Mouse (Mus musculus): ENCODE measurements around the gene Ten1. TPM values are rescaled to one million over a fixed set of nuclear protein-coding genes. Genes with fewer than 3 reads are reported as not detected.
A peak's percentile ranks its signal among the peaks of the same experiment; 100 is the strongest.

Gene Ten1
- total RNA-seq (2021), result 10 to 100 TPM; 22.2 to 27.0 TPM
- long read RNA-seq, experiment 1, transcript Ten1-201 (4 exons, 902 nt), result major isoform, 19 of 19 reads
- long read RNA-seq, experiment 1, partial matches to known transcripts, result 0 of 19 reads
- long read RNA-seq, experiment 1, other reads (novel, unspliced or antisense), result 0 of 19 reads
- long read RNA-seq, experiment 2, transcript Ten1-201 (4 exons, 902 nt), result major isoform, 12 of 12 reads
- long read RNA-seq, experiment 2, partial matches to known transcripts, result 0 of 12 reads
- long read RNA-seq, experiment 2, other reads (novel, unspliced or antisense), result 0 of 12 reads

DNA sequence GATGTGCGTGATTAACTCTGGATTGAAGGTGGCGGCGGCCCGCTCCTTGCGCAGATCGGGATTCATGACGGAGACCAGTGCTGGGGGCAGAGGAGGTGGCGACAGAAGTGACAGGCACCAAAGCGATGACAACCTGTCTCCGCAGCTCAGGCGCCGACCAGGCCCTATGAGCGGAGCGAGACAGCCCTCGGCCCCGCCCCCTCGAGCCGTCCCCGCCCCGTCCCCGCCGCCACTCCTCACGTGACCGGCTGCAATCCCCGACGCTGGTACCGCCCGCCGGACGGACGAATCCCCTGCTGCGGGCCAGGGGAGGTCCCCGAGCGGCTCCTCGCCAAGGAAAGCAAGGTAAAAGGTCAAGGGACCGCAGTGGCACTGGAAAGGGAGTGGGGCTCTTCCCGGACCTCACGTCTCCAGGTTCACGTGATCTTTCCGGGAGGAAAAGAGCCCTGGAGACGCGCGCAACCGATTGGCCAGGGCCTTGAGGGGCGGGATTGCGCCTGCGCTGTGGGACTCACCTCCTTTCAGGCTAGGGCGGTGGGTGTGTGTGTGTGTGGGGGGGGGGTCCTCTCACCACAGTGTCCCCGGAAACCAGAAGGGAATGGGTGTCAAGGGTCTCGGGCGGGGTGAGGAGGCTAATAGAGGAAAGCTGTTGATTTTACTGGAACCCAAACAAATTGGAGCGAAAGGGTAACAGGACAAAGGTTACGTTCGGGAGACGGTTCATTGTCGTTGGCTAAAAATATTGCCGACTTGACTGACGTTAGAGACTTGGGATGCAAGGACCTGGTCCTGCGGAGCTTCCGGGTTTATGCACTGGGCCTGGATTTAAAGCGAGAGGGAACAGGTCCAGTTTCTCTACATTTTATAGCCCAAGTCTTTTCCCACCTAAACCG lies at the start of gene Ten1, which contains the start of gene Acox1:
Gene Ten1 (plus strand): TSS at position 217 of the 893 bp plus-strand sequence.
Gene Acox1 (minus strand): TSS at position 407 of the 893 bp plus-strand sequence.
- intact Hi-C loops (cut with DNase I), result no loop called here
- peak; percentile 98 for DNase-seq

DNA sequence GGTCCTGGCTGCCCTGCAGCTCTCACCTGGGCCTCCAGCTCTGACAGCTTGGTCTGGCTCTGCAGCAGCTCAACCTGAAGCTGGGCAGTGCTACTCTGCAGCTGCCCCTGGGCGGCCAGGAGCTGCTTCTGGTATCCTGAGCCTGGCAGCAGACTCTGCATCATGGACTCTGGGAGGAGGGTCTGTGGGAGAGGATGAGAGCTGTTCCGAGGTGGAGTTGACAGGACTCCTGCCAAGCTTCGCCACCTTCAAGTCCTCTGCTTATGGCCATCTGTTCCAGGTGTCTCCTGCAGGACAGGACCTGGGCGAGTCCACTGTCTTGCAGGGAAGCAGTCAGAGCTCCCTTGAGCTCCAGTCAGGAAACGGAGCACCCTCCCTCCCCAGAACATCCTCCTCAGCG lies 49.3 kb upstream of the Ten1 start:
- intact Hi-C loops (cut with DNase I), result no loop called here
- no peak for DNase-seq

DNA sequence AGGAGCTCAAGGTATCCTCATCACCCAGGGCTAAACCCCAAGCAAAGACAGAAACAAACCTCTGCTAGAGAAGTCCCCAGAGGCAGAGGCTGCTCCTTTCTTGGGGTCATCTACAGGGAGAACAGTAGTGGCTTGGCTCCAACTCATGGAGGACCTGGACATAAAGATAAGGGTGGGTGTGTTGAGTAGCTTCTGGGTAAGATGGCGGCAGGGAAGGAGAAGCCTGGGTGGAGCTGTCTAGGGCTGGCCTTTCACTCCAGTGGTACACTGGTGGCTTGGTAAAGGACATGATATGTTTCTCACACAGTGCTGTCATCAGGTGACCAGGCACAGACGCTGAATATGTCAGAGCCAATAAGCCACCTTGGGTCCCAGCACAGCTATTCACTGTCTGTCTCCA lies 47.7 kb upstream of the Ten1 start:
- intact Hi-C loops (cut with DNase I), result no loop called here
- DNase-seq, result no peak

DNA sequence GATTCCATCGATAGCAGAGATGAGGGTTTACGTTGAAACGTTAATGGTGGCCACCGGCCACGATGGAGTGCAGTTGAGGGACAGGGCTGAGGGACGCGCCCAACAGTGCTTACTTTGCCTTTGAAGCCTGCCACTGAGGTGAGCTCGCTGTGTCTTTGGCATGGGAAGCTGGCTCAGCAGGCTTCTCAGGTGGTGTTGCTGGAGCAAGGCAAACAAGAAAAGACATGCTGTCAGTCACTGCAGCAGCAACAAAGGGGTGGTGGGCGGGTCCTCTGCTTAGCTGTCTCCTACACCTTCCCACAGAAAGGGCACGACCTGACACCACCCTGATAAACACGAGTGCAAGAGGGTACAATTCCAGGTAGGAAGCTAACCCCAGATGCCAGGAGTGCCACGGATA lies 37.3 kb upstream of the Ten1 start:
- intact Hi-C loops (cut with DNase I), result no loop called here
- DNase-seq, result no peak

DNA sequence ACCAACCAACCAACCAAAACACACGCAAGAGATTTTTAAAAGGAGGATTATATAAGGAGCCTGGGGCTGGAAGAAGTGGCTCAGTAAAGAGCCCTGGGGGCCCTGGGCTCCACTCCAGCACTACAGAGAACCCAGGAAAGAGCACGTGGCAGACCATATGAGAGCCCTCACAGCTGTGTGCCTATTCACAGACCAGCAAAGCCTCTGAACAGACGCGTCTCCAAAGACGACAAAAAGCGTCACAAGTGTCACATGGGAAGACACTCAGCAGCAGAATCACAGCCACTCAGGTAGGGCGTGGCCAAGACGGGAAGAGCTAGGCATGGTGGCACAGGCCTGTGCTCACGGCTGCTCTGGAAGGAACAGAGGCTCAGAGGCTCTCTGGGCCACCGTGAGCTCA lies 36.5 kb upstream of the Ten1 start:
- intact Hi-C loops (cut with DNase I), result no loop called here

DNA sequence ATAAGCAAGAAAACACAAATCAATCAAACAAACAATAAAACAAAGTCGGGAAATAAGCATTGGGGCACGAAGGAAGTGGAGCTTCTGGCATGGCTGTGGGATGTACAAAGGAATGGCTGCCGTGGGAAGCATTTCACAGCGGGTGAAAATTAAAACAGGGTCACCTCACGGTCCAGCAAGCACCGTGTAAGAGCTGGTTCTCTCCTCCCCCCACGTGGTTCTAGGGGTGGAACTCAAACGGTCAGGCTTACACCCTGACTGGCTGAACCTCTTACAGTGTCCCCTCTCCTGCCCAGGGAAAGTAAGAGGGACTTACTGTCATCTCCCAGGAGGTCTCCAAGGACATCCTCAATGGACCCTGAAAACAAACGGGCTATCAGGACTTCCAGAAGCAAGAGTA lies 35.7 kb upstream of the Ten1 start:
- intact Hi-C loops (cut with DNase I), result no loop called here
- no peak for DNase-seq

More for the DNA sequence above, 36.5 kb upstream of the Ten1 start:
- no peak for DNase-seq

DNA sequence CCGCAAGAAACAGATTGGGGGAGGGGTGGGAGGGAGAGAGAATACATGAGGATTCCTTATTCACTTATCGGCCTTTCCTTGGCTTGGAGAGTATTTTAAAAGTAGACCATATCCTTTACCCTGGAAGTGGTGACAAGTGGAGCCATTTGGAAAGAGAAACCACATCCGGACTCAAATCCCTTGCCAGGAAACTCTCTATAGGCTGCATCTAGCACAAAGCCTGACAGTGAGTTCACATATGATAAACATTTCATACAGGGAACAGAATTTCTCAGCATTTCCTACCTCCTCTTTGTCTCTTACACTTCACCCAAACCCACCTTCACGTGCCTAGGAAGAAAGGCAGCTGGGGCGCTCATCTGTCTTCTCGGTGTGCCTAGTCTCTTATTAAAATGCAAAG lies 31.4 kb upstream of the Ten1 start:
- no peak for DNase-seq
- intact Hi-C loops (cut with DNase I), result no loop called here

DNA sequence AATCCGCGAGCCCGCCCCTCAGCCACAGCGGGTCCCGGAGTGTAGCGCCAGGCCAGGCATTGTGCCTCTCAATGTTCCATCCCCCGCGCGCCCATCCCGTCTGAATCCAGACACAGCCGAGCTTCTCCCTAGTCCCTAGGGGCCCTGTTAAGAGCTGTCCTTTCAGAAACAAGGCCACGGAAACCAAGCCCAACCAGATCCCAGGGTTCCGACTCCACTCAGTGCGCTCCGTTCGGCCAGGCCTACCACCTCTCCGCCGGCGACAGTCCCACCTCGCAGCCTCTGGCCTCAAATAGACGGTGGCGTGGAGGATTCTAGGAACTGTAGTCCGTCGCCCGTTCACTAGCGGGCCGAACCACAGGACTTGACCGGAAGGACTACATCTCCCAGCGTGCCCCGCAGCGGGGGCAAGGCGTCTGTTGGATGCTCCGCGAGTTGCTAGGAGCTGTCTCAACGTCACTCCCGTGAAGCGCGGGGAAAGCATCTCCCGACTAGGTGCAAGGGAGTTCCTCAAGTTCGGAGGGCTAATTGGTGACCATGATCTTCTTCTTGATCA lies 30.7 kb upstream of the Ten1 start, which contains the start of gene Fbf1:
Gene Fbf1 (minus strand): TSS at position 283 of the 556 bp plus-strand sequence.
- intact Hi-C loops (cut with DNase I), result loop anchor here (2.0 kb wide), 1 partner anchor 51 kb away; no protein-coding TSS in a partner anchor
- DNase-seq, result peak; percentile 92 to 95

DNA sequence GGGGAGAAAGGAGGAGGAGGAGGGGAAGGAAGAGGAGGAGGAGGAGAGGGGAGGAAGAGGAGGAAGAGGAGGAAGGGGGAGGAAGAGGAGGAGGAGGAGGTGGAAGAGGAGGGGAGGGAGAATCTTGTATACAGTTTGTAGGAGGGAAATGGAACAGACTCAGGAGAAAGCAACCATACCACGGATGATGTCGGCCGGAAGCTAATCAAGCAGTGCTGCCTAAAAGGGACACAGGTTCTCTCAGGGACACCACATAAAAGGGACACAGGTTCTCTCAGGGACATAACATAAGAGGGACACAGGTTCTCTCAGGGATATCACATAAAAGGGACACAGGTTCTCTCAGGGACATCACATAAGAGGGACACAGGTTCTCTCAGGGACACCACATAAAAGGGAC lies 29.4 kb upstream of the Ten1 start:
- DNase-seq, result no peak
- intact Hi-C loops (cut with DNase I), result loop anchor here (2.0 kb wide), 1 partner anchor 50 kb away; no protein-coding TSS in a partner anchor

DNA sequence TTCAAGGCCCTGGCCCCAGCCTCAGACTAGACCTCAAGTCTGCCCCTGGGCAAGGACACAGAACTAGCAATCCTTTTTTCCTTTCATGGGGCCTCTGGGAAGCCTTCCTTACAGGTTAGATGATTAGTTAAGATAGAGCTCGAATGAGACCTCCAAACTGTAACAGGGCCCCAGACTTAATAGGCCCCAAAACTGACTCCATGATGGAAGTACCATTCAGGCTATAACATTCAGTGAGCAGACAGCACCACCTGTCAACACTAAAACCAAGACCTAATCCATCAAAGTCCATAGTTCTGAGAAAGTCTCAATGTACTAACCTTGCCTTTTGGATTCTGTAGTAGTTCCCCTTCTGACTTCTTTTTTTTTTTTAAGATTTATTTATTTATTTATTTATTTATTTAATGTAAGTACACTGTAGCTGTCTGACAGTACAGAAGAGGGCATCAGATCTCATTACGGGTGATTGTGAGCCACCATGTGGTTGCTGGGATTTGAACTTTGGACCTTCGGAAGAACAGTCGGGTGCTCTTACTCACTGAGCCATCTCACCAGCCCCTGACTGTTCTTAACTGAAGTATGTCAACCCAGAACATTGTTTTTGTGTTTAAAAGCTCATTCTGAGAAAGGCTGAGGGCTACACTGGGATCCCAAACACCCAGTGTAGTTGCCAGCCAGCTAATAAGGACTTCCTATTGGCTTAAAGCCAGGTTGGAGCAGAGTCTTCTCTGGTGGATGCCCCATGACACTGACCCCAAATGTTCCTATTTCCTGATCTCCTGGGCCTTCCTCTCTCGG lies 28.5 kb upstream of the Ten1 start:
- intact Hi-C loops (cut with DNase I), result no loop called here
- no peak for DNase-seq

DNA sequence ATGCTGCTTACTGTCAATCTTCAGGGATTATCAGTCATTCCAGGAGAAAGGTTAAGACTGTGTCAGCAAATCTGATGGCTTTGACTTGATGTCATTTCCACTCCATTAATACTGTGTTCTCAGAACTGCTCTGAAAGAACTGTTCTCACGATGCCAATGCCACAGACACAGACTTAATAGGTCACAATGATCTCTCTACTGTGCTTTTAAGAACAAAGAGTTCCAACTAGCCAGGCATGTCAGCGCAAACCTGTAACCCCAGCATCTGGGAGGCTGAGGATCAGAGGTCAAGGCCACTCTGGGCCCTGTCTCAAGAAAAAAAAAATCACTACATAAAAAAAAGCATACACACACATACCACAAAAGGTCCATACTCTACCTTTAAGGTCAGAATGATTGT lies 26.7 kb upstream of the Ten1 start:
- DNase-seq, result no peak
- intact Hi-C loops (cut with DNase I), result no loop called here

DNA sequence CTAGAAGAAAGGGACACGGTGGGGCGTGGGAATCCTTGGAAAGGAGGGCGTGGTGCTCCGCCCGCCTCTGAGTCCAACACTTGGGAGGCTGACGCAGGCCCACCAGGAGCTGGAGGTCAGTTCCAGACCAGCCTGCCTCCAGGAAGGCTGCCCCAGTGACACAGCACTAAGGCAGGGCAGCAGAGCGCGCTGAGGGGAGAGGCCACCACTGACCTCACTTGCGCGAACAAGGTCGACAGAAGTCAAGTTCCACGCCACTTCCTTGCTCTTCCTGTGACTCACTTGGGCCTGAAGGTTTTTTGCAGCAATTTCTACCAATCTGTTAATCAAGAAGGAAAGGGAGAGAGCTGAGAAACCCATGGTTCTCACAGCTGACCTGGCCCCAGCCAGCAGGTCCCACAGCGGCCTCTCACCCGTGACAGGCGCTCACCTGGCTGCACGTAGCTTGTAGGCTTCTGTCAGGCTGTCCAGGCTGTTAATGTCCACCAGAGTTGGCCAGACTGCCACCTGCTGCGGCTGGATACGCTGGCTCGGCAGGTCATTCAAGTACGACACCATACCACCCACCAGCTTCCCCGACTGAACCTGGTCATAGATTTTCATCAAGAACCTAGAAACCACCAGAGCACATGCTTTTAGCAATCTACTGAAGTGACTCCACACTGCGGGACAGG lies 23.7 kb upstream of the Ten1 start:
- no peak for DNase-seq
- intact Hi-C loops (cut with DNase I), result no loop called here

DNA sequence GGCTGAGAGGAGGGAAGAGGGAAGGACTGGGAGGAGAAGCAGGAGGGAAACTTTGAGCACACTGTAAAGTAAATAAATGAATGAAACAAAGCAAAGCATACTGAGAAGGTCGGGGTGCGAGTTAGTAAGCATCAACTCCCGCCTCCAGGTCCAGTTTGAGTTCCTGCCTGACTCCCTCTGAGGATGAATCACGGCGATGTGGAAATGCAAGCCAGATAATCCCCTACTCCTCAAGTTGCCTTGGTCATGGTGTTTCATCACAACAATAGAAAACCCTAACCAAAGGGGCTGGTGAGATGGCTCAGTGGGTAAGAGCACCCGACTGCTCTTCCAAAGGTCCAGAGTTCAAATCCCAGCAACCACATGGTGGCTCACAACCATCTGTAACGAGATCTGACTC lies 22.6 kb upstream of the Ten1 start:
- intact Hi-C loops (cut with DNase I), result no loop called here

DNA sequence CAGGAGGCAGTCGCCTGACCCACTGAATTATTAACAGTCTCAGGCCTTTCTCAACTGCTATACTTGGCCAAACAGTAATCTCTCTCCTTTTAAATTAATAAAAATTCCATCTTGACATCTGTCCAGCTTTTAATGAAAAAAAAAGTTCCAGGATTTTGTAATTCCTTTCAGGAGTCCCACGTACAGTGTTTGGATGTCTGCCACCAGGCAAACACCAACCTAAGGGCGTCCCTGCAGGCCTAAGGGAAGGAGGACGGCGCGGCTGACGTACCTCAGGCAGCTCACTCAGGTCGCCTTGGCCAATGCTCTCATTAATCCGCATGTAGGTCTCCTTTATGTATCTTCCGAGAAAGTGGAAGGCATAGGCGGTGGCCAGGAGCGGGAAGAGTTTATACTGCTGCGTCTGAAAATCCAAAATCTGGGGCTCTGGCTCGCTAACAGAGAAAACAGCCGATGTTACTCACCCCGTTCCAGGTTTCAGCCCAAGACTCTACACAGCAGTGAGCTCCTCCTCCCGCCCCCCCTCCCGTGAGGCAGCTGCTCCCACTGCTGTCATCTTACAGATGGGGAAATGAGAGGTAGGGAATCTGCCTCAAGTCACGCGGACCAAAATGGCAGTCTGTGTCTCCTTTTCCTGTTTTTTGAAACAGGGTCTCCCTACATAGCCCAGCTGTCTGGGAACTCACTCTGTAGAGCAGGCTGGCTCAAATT lies 20.1 kb upstream of the Ten1 start:
- no peak for DNase-seq
- intact Hi-C loops (cut with DNase I), result no loop called here

More for the DNA sequence above, 22.6 kb upstream of the Ten1 start:
- DNase-seq, result no peak

DNA sequence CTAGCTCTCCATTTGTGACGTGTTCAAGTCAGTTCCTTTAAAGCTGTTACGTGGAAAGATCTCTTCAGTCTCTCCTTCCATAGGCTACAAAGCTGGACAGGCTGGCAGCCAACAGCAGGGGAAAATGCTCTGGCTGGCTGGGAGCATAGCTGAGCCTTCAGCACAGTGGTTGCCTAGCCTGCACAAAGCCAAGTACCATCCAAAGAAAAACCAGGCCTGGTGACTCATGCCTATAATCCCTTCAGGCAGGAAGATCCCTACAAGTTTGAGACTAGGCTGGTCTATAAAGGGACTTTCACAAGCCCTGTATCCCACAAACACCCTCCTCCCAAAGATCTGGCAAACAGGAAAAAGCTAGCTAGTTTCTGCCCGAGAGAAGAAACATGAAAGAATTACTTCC lies 12.8 kb upstream of the Ten1 start:
- peak in 1 of 2 experiments; percentile 19 for DNase-seq
- intact Hi-C loops (cut with DNase I), result no loop called here

DNA sequence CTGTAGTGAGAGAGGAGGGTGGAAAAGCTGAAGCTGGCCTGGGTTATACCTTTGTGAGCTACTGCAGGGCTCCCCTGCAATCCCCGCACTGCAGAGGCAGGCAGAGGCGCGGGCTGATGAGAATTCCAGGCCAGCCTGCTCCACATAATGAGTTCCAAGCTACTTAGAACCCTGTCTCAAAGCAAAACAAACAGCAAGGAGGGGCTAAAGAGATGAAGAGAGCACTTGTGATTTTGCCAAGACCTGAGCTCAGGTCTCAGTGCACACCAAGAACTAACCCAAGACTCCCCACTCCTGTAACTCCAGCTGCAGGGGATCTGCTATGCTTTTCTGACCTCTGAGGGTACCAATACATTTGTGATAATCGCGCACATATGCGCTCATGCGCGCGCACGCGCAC lies 12.3 kb upstream of the Ten1 start:
- DNase-seq, result no peak
- intact Hi-C loops (cut with DNase I), result no loop called here

DNA sequence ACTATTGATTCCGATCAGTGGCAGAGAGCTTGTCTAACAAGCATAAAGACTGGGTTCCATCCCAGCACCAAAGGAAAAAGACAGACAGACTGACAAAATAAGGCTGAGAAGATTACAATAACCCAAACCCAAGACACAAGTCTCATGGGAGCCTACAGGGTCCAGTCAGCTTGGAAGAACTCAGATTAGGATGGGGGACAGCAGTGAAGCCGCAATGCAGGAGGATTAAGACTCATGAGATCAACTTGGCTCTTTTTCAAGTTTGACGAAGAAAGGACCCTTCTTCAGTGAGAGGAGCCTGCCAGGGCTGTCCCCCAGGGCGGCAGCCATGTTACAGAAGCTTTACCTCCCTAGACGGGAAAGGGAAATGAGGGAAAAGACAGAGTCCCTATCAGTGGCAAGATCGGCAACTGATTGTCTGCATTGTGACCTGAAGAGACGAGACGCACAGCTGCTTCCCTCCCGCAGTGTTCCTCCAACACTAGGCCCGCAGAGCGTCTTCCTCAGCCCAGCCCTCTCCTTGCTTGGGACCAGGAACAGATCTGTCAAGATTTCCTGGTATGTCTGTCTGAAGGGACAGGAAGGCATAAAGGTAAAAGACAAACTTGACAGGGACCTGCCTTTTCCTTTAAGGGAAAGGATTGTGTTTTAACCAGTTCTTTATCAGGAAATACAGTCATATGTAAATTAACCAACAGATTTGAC lies 11.3 kb upstream of the Ten1 start:
- DNase-seq, result no peak
- intact Hi-C loops (cut with DNase I), result no loop called here

DNA sequence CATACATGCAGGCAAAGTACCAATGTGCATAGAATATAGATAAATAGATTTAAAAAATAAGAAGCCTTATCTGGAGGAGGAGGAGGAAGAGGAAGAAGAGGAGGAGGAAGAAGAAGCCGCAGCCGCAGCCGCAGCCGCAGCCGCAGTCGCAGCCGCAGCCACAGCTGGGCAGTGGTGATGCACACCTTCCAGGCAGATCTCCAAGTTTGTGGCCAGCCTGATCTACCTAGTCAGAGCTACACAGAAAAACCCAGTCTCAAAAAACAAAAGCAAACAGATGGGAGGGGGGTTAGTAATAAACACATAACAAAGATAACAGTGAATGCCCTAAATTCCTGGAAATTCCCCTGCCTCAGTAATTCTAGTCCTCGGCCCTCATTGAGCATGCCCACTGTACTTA lies 4.0 kb upstream of the Ten1 start:
- intact Hi-C loops (cut with DNase I), result no loop called here

DNA sequence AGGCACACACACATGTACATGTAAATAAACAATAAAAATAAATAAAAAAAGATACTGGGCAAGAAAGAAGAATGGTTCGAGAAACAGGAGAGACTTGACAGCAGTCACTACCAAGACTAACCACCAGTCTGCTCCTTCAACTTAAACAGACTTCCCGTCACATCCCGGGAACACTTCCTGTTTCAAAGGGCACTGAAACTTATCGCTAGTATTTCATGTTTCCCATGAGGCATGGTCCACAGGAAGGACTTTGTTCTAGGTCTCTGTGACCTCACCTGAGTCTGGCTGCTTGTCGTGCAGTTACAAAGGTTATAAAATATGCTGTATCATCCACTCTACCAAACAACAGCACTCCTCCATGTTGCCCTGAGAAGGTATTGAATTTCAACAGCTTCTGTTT lies 3.4 kb upstream of the Ten1 start:
- no peak for DNase-seq
- intact Hi-C loops (cut with DNase I), result no loop called here

More for the DNA sequence above, 4.0 kb upstream of the Ten1 start:
- DNase-seq, result no peak
